ENCODE assay signal across 23 mouse cellular contexts in the genomic region with DNA sequence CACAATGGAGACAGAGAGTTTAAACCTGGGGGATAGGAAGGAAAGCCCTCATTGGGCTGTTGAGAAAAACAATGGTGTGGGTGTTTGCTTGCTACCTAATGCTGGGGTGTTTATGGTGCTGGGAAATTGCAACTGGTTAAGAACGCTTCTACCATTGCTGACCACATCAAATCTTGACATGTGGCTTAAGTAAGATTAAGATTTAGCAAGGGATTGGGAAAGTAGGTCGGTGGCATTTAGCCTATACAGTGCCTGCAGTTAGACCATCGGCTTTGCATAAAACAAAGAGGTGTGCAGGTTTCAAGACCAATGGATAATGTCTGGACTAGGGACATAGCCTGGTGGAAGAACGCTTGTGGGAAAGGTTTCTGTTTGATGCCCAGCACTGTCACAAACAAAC.
"Had no signal": no experiment of that assay in that cellular context is flagged by ENCODE, and none has a peak within 500 bp of the region (broad histone marks: within the 10 kb centered on the region; RNA-seq: fewer than 3 reads in every experiment).

No protein-coding gene starts in this region.

- H3K9ac ChIP-seq: heart, embryonic 13.5 days; heart, embryonic 15.5 days; hindbrain, embryonic 12.5 days; hindbrain, embryonic 14.5 days; intestine, embryonic 15.5 days; limb, embryonic 12.5 days had no signal

- H3K4me1 ChIP-seq: intestine, embryonic 15.5 days had no signal

- H3K4me3 ChIP-seq: gastrocnemius, adult 2 months; heart, adult 2 months; heart, embryonic 13.5 days; heart, embryonic 15.5 days; hindbrain, embryonic 10.5 days; hindbrain, embryonic 12.5 days; intestine, embryonic 15.5 days; layer of hippocampus, adult 2 months; left cerebral cortex, adult 2 months; limb, embryonic 10.5 days; limb, embryonic 12.5 days had no signal

- H3K36me3 ChIP-seq: heart, embryonic 13.5 days; heart, embryonic 15.5 days; hindbrain, embryonic 10.5 days; hindbrain, embryonic 12.5 days; intestine, embryonic 15.5 days; limb, embryonic 10.5 days; limb, embryonic 12.5 days had no signal

- DNase-seq: gastrocnemius, adult 2 months; gastrocnemius, postnatal 10 days; gastrocnemius, postnatal 25 days; heart, adult 2 months; heart, postnatal 4 days; kidney, adult 18-20 months; kidney, adult 8-10 months; kidney, postnatal 10 days; kidney, postnatal 25 days had no signal

- H3K4me2 ChIP-seq: heart, embryonic 11.5 days; heart, embryonic 13.5 days; heart, embryonic 15.5 days; hindbrain, embryonic 12.5 days; hindbrain, embryonic 14.5 days; intestine, embryonic 15.5 days; limb, embryonic 12.5 days had no signal

- H3K27me3 ChIP-seq: heart, embryonic 13.5 days; heart, embryonic 15.5 days; hindbrain, embryonic 12.5 days; intestine, embryonic 15.5 days had no signal

- ATAC-seq: forebrain, embryonic 16.5 days; inflammation-experienced regulatory T-cells, adult 6 months; intestine, embryonic 15.5 days; intestine, postnatal 0 days had no signal

- H3K9me3 ChIP-seq: heart, embryonic 13.5 days; heart, embryonic 15.5 days; hindbrain, embryonic 10.5 days; hindbrain, embryonic 12.5 days; intestine, embryonic 15.5 days; limb, embryonic 10.5 days; limb, embryonic 12.5 days had no signal

- H3K27ac ChIP-seq: gastrocnemius, adult 2 months; heart, adult 2 months; heart, embryonic 13.5 days; heart, embryonic 15.5 days; hindbrain, embryonic 12.5 days; hindbrain, embryonic 14.5 days; intestine, embryonic 15.5 days; layer of hippocampus, adult 2 months; left cerebral cortex, adult 2 months; limb, embryonic 10.5 days; limb, embryonic 12.5 days had no signal
